Mouse (Mus musculus) limb, embryonic 14.5 days (tissue): ENCODE data around the gene Lsm3. TPM values are rescaled to one million over a fixed set of nuclear protein-coding genes. Genes with fewer than 3 reads are reported as not detected.

ENCODE experiments used
- ATAC-seq: fragments of 200-750 bp; cut with Nextera tagmentation; 2 replicates; pipeline ENCODE4 v1.8.0; 2017; ENCODE audit warnings: low read depth, moderate number of reproducible peaks, moderate TSS enrichment; ENCODE audit not compliant: low FRiP score
- DNase-seq: peaks from one replicate; pipeline ENCODE4 v3.0.0-alpha.2; 2015; ENCODE audit warnings: low spot score
- H3K27ac ChIP-seq: fragments of 300-500 bp; sonication (generic); replicated peaks from 2 replicates; pipeline ENCODE4 v1.5.1; 2014; ENCODE audit warnings: low read depth, mild to moderate bottlenecking, low read length, moderate library complexity, mixed read lengths
- H3K27me3 ChIP-seq: fragments of 300-500 bp; sonication (generic); 2 replicates; pipeline ENCODE4 v1.6.1; 2014; ENCODE audit warnings: low read length, mixed read lengths; ENCODE audit not compliant: control insufficient read depth, insufficient read depth
- H3K36me3 ChIP-seq: fragments of 300-500 bp; sonication (generic); 2 replicates; pipeline ENCODE4 v1.6.1; 2014; ENCODE audit warnings: mild to moderate bottlenecking, low read length, moderate library complexity, mixed read lengths; ENCODE audit not compliant: control insufficient read depth, insufficient read depth
- H3K4me1 ChIP-seq: fragments of 300-500 bp; sonication (generic); 2 replicates; pipeline ENCODE4 v1.6.1; 2014; ENCODE audit warnings: antibody characterized with exemption, low read length, mixed read lengths; ENCODE audit not compliant: control insufficient read depth, insufficient read depth
- H3K4me2 ChIP-seq: fragments of 300-500 bp; sonication (generic); replicated peaks from 2 replicates; pipeline ENCODE4 v1.6.1; 2014; ENCODE audit warnings: low read depth, mild to moderate bottlenecking, low read length, moderate library complexity; ENCODE audit not compliant: severe bottlenecking
- H3K4me3 ChIP-seq: fragments of 300-500 bp; sonication (generic); replicated peaks from 2 replicates; pipeline ENCODE4 v1.5.1; 2014; ENCODE audit warnings: low read length
- H3K9ac ChIP-seq: fragments of 300-500 bp; sonication (generic); 2 replicates; pipeline ENCODE4 v1.6.1; 2014; ENCODE audit warnings: mild to moderate bottlenecking, low read depth, low read length, moderate library complexity; ENCODE audit not compliant: severe bottlenecking
- H3K9me3 ChIP-seq: fragments of 300-500 bp; sonication (generic); 2 replicates; pipeline ENCODE4 v1.6.1; 2016; ENCODE audit warnings: low read length; ENCODE audit not compliant: control insufficient read depth
- POLR2A ChIP-seq: fragments of 200-500 bp; IDR thresholded peaks from 2 replicates; pipeline ENCODE4 v1.8.0; 2012; ENCODE audit warnings: inconsistent platforms, mild to moderate bottlenecking, moderate library complexity, borderline replicate concordance; ENCODE audit not compliant: insufficient read depth, insufficient read length; ENCODE audit errors: extremely low read depth
- WGBS: fragments of 180-500 bp; shearing (Covaris S2); extraction: QIAGEN DNeasy Blood & Tissue Kit; methylation state at CpG from one replicate; pipeline ENCODE4 v1.1.7; 2014; 5-methylcytosine and 5-hydroxymethylcytosine counted together
- polyA plus RNA-seq, 2 experiments: library from polyadenylated mRNA; depleted of rRNA in 1 of 2; stranded (reverse) in 1 of 2; unstranded in 1 of 2; fragments of >200 nt; fragmentation: Nextera tagmentation in 1 of 2; extraction: Ambion mirVana in 1 of 2; gene quantifications; 2 replicates each; pipeline versions ENCODE4 v1.2.1 to v1.2.3; 2012 to 2014

The Lsm3 gene
- polyA plus RNA-seq, 2 experiments, result 137 to 253 TPM

DNA sequence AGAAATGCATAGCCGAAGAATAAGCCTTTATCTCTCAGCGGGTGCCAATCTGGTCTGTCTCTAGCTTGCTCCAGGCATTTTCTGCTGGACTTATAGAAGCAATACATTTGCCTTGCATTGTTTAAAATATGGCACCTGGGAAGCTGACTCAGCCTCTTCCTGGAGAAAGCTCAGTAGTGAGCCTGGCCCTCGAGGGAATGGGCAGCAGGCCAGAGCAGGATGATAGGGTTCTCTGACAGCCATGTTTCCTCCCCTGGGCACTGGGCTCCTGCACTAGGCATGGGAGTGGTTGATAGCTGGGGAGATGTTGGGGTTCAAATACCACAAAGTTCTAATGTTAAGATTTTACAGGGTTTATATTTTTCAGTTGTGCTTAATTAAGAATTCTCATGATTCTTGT, 25.5 kb downstream of the Lsm3 start:
- no peak for DNase-seq
- H3K4me2 ChIP-seq, result no peak overlapping the region
- H3K9ac ChIP-seq, result no peak overlapping the region
- H3K36me3 ChIP-seq, result no peaks in the 10 kb centered on the region
- no peaks in the 10 kb centered on the region for H3K9me3 ChIP-seq
- no peaks in the 10 kb centered on the region for H3K27me3 ChIP-seq
- no peak for ATAC-seq
- no peak overlapping the region for H3K4me3 ChIP-seq
- WGBS, result 64% methylated on average over 3 of the region's 3 CpGs
- H3K27ac ChIP-seq, result no peak overlapping the region
- H3K4me1 ChIP-seq, result peaks cover 4% of the 10 kb centered on the region; the same call in 1 of the 2 replicates
- no peak for TF ChIP-seq POLR2A

DNA sequence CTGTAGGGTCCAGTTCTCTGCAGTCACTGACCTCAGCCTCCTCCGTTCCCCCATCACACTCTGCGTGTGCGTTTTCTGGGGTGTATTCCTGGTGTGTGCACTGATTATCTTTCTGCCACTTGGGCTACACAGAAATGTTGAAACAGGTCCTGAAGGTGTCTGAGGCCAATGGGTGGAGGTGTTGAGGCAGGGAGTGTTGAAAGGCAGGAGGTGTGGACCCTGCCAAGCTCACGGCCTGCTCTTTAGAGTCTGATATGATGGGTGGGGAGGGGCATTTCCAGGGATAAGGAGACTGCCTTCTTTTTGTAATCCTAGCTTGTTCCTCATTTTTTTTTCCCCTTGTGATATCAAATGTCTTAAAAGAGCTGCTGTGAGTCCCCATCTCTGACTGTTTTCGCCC, 27.3 kb downstream of the Lsm3 start:
- Histone ChIP-seq H3K36me3 (no peaks in the 10 kb centered on the region), H3K27me3 (no peaks in the 10 kb centered on the region), H3K9me3 (no peaks in the 10 kb centered on the region), H3K4me1 (peaks cover 4% of the 10 kb centered on the region; the same call in 1 of the 2 replicates), H3K9ac (no peak overlapping the region), H3K27ac (no peak overlapping the region), H3K4me2 (no peak overlapping the region), H3K4me3 (no peak overlapping the region)
- 79% methylated on average over 5 of the region's 5 CpGs for WGBS
- DNase-seq (no peak), ATAC-seq (no peak)
- no peak for TF ChIP-seq POLR2A

DNA sequence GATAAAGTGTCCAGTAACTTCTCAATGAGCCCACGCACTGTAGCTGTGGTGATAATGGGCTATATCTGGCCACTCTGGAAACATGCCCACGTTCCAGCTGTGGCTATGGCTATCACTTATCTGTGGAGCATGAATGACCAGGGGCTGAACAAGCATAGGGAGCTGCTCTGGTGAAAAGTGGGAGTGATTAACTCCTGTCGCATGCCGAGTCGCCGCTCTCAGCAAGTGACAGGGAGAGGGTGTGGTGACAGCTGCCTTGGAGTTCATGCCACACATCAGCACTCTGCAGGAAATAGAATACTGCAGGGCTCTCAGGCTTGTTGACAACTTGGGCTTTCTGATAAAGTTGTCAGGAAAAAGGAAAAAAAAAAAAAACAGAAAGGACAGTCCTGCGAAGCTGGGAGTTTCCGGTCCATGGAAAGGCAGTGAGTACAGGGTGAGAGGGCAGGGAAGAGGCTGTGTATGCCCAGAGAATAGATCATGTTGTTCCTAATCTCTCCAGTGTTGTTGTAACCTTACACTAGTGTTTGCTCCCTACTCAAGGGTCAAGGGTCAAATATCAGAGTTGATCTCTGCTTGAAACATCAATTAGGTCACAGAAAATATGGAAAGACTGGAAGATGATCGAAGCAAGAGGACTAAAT, 30.6 kb downstream of the Lsm3 start:
- WGBS, result 52% methylated on average over 9 of the region's 9 CpGs
- Histone ChIP-seq H3K27me3 (no peaks in the 10 kb centered on the region), H3K4me3 (no peak overlapping the region), H3K9ac (no peak overlapping the region), H3K9me3 (no peaks in the 10 kb centered on the region), H3K4me2 (no peak overlapping the region), H3K36me3 (no peaks in the 10 kb centered on the region), H3K4me1 (peaks cover under 1% of the 10 kb centered on the region; the same call in 1 of the 2 replicates), H3K27ac (no peak overlapping the region)
- ATAC-seq (no peak; the same call in 1 of the 2 replicates), DNase-seq (no peak)
- no peak for TF ChIP-seq POLR2A

DNA sequence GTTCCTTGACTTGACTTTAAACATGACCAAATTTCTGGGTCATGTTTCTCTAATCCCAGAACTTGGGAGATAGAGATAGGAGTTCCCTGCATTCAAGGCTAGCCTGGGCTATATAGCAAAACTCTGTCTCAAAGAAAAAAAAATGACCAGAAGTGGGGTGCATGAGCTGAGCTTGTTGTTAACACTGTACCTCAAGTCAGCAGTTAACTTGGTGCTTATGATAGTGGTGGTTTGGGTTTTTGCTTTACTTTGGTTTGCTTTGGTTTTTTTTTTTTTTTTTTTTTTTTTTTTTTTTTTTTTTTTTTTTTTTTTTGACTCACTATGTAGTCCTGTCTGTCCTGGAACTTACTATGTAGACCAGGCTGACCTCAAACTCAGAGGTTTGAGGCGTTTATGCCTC, 31.6 kb downstream of the Lsm3 start:
- no peak for ATAC-seq
- H3K4me1 ChIP-seq, result no peaks in the 10 kb centered on the region
- WGBS, result 36% methylated on average over 1 of the region's 1 CpGs
- no peak overlapping the region for H3K4me3 ChIP-seq
- no peak overlapping the region for H3K4me2 ChIP-seq
- no peak for TF ChIP-seq POLR2A
- H3K27me3 ChIP-seq, result no peaks in the 10 kb centered on the region
- no peaks in the 10 kb centered on the region for H3K9me3 ChIP-seq
- no peak overlapping the region for H3K9ac ChIP-seq
- H3K27ac ChIP-seq, result no peak overlapping the region
- H3K36me3 ChIP-seq, result no peaks in the 10 kb centered on the region
- DNase-seq, result no peak

DNA sequence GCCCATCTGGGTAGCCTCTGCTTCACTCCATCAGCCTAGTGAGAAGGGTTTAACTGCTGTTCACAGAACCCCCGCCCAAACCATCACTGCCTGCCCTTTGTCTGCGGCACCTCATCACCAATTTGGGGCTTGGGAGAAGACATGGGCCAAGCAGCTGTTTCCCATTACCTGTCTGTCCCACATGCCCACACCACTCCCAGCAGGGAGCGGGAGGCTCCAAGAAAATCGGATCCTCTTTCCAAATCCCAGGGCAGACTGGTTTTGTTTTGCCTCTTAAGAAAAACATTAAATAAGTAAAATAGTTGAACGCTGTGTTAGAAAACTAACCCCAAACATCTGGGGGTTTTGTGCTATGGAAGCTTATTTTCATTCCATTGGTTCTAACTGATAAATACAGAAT, 33.9 kb downstream of the Lsm3 start:
- no peaks in the 10 kb centered on the region for H3K27me3 ChIP-seq
- no peak overlapping the region for H3K9ac ChIP-seq
- no peaks in the 10 kb centered on the region for H3K9me3 ChIP-seq
- TF ChIP-seq POLR2A, result no peak
- DNase-seq (peak; percentile 68), ATAC-seq (peak; percentile 72)
- H3K36me3 ChIP-seq, result no peaks in the 10 kb centered on the region
- no peaks in the 10 kb centered on the region for H3K4me1 ChIP-seq
- H3K4me3 ChIP-seq, result no peak overlapping the region
- no peak overlapping the region for H3K4me2 ChIP-seq
- no peak overlapping the region for H3K27ac ChIP-seq
- 19% methylated on average over 5 of the region's 5 CpGs for WGBS
